Mouse (Mus musculus): ENCODE results near the gene Ptma. TPM values are rescaled to one million over a fixed set of nuclear protein-coding genes. Genes with fewer than 3 reads are reported as not detected.
"Not testable (repeated sequence)": the region's sequence is repeated elsewhere in the genome, so short reads cannot be mapped to it uniquely, and the experiment has no call there.

The Ptma gene
- polyA plus RNA-seq, 1 experiment from 2014 or later, result 2,193 TPM

DNA sequence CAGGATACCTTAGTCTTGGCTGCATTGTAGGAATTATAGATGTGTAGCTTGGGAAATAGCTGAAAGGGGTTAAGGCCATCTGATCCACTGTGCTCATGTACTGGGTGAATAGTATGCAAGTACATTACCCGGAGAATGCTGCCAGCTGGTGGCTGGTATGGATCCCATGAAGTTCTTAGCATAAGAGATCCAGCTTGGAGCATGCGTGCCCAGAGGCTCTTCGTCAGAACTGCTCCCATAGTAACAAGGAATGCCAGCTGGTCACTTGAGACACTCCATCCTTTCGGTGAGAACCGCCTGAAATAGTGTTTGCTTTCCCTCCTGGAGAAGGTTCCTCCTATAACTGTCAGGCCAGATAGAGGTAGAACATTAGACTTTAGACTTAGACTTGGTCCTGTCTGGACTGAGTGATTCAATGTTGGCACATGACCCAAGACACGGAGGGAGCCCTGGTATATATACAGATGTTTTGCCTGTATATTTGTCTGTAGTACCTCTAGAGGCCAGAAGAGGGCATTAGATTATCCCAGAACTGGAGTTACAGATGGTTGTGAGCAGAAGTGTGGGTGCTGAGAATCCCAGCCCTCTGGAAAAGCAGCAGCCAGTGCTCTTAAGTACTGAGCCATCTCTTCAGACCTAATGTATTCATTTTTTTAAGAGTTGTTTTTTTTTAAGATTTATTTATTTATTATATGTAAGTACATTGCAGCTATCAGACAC, 7.0 kb downstream of the Ptma start:
- H3K9ac ChIP-seq, result no peak overlapping the region
- H3K4me2 ChIP-seq, result no peak overlapping the region
- no peaks in the 10 kb centered on the region for H3K9me3 ChIP-seq
- ATAC-seq (ENCODE audit: low FRiP score), result no peak
- peaks cover 29% of the 10 kb centered on the region for H3K36me3 ChIP-seq
- H3K4me3 ChIP-seq, result no peak overlapping the region
- WGBS, result 78% methylated on average over 6 of the region's 6 CpGs
- peaks cover 43% of the 10 kb centered on the region for H3K4me1 ChIP-seq (replicated peaks)
- no peaks in the 10 kb centered on the region for H3K27me3 ChIP-seq
- no peak overlapping the region; the same call in 1 of the 2 replicates for H3K27ac ChIP-seq

DNA sequence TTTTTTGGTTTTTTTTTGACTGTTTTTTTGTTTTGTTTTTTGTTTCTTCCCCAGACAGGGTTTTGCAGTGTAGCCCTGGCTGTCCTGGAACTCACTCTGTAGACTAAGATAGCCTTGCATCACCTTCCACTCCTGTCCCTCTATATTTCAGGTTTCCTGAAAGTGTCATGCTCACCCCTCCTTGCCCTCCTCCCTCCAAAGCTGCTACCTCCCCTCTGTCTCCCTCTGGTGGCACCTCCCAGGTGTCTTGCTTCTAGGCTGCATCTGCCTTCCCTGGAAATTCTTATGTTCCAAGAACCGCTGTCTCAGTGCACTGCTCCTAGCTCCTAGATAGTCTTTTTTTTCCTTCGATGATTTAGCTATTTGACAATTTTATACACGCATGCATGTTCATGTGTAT, 11.9 kb downstream of the Ptma start:
- H3K27me3 ChIP-seq, result no peaks in the 10 kb centered on the region
- peaks cover 2% of the 10 kb centered on the region; the same call in 1 of the 2 replicates for H3K4me1 ChIP-seq (replicated peaks)
- 58% methylated on average over 3 of the region's 3 CpGs for WGBS

GRCm38 (mm10) chr1:86539583-86539982, 13.1 kb downstream of the Ptma start:
- H3K27me3 ChIP-seq; H3K4me2 ChIP-seq; ATAC-seq (ENCODE audit: low FRiP score); H3K27ac ChIP-seq; H3K9me3 ChIP-seq; H3K4me3 ChIP-seq; H3K4me1 ChIP-seq (replicated peaks); H3K9ac ChIP-seq: not testable (repeated sequence)
- 90% methylated on average over 12 of the region's 12 CpGs for WGBS
- peaks cover 34% of the 10 kb centered on the region for H3K36me3 ChIP-seq

More for the DNA sequence above, 11.9 kb downstream of the Ptma start:
- H3K9me3 ChIP-seq, result no peaks in the 10 kb centered on the region
- H3K4me2 ChIP-seq, result no peak overlapping the region
- H3K4me3 ChIP-seq, result no peak overlapping the region
- no peak overlapping the region for H3K9ac ChIP-seq
- no peak for ATAC-seq (ENCODE audit: low FRiP score)
- H3K36me3 ChIP-seq, result peaks cover 27% of the 10 kb centered on the region
- no peak overlapping the region for H3K27ac ChIP-seq

- H3K4me2 ChIP-seq, result no peak overlapping the region
- WGBS, result 88% methylated on average over 2 of the region's 2 CpGs
- no peaks in the 10 kb centered on the region for H3K27me3 ChIP-seq
- H3K27ac ChIP-seq, result no peak overlapping the region
- H3K36me3 ChIP-seq, result peaks cover 62% of the 10 kb centered on the region
- no peaks in the 10 kb centered on the region for H3K9me3 ChIP-seq
- no peak for ATAC-seq (ENCODE audit: low FRiP score)
- H3K9ac ChIP-seq, result no peak overlapping the region
- no peak overlapping the region for H3K4me3 ChIP-seq
- no peaks in the 10 kb centered on the region for H3K4me1 ChIP-seq (replicated peaks)
These were observed 16.1 kb downstream of the Ptma start for GRCm38 (mm10) chr1:86542584-86542983.

DNA sequence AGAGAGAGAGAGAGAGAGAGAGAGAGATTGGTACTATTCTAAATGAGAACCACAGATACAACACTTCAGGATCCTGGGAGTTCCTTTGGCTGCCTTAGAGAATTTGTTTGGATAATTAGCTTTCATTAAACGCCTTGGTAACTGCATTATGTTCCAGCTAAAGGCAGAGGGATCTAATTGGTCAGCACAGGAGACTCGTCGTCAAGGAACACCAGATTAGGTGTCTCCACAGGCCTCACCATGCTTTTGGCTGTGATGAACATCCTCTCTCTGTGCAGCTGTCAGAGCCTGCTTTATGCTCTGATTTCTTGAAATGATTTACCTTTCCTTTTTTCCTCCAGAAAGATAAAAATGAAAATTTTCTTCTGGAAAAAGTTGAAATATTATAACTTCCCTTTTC, 20.3 kb downstream of the Ptma start:
- H3K36me3 ChIP-seq, result peaks cover 66% of the 10 kb centered on the region

DNA sequence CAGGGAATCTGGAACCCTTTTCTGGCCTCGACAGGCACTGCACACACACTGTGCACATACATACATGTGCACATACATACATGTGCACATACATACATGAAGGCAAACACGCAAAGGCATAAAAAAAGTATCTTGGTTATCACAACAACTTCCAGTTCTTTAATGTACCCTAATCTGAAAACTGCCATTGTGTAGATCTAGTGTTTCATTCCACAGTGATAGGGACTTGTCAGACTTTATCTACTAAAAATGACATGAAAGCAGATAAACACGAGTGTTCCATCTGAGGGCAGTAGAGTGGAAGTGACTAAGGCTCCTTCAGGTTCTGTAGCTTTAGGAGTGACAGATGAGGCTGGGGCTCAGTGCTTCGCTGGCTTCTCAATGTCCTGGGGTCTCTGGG, 24.8 kb downstream of the Ptma start:
- 88% methylated on average over 4 of the region's 4 CpGs for WGBS
- H3K36me3 ChIP-seq, result peaks cover 31% of the 10 kb centered on the region
- 0 out of 2 replicates have a peak, but pooled peaks cover 3% of the 10 kb centered on the region for H3K4me1 ChIP-seq (replicated peaks)
- no peaks in the 10 kb centered on the region for H3K27me3 ChIP-seq
- H3K9ac ChIP-seq, result no peak overlapping the region
- no peak overlapping the region for H3K4me2 ChIP-seq
- H3K27ac ChIP-seq, result no peak overlapping the region
- H3K4me3 ChIP-seq, result no peak overlapping the region
- H3K9me3 ChIP-seq, result no peaks in the 10 kb centered on the region
- no peak for ATAC-seq (ENCODE audit: low FRiP score)

More for the DNA sequence above, 20.3 kb downstream of the Ptma start:
- Histone ChIP-seq H3K9ac (no peak overlapping the region), H3K27me3 (no peaks in the 10 kb centered on the region), H3K9me3 (no peaks in the 10 kb centered on the region), H3K4me3 (no peak overlapping the region), H3K27ac (no peak overlapping the region), H3K4me1 (replicated peaks) (no peaks in the 10 kb centered on the region), H3K4me2 (no peak overlapping the region)
- WGBS, result 54% methylated on average over 3 of the region's 3 CpGs
- no peak for ATAC-seq (ENCODE audit: low FRiP score)

DNA sequence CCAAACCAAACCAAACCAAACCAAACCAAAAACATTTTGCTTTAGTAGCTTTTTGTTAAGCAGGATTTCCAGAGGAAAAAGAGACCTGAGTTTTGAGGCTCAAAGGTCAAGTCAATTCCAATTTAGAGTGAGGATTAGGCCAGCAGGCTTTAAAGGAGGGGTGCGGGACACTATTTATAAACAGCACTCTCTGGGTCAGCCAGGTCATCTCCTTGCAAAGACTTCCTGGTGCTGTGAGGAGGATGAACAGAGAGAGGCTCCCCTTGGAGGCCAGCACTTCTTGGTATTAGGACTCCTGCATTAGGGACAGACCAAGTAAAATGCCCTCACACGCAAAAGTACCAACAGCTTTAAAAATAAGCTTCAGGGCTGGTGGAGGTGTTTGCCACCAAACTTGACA, 25.4 kb downstream of the Ptma start:
- WGBS, result 61% methylated on average over 2 of the region's 2 CpGs
- H3K9me3 ChIP-seq, result no peaks in the 10 kb centered on the region
- H3K9ac ChIP-seq, result no peak overlapping the region
- H3K4me1 ChIP-seq (replicated peaks), result 0 out of 2 replicates have a peak, but pooled peaks cover 3% of the 10 kb centered on the region
- H3K36me3 ChIP-seq, result peaks cover 27% of the 10 kb centered on the region
- H3K27me3 ChIP-seq, result no peaks in the 10 kb centered on the region
- no peak overlapping the region for H3K27ac ChIP-seq
- no peak overlapping the region for H3K4me3 ChIP-seq
- no peak for ATAC-seq (ENCODE audit: low FRiP score)
- no peak overlapping the region for H3K4me2 ChIP-seq

DNA sequence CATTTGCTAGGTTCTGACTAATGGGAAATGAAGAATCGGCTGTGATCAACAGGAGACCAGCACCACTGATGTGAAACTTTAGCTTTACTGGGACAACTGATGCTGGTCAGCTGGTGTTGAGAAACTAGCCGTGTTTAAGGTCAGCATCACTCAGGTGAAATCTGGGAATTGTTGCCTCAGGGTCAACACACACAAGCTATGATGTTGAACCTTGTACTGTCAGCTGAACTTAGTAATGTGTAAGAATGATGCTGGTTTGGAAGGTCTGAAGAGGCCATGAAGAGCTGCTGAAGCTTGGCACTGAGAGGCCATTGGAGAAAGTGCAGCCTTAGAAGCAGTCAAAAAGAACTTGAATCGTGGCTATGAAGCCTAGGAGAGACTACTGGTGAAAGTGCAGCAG, 29.1 kb downstream of the Ptma start:
- ATAC-seq (ENCODE audit: low FRiP score), result no peak
- H3K27me3 ChIP-seq, result no peaks in the 10 kb centered on the region
- no peaks in the 10 kb centered on the region for H3K9me3 ChIP-seq
- 90% methylated on average over 3 of the region's 3 CpGs for WGBS
- peaks cover 29% of the 10 kb centered on the region for H3K36me3 ChIP-seq
- H3K27ac ChIP-seq, result no peak overlapping the region
- H3K9ac ChIP-seq, result no peak overlapping the region
- no peak overlapping the region for H3K4me2 ChIP-seq
- H3K4me3 ChIP-seq, result no peak overlapping the region
- 0 out of 2 replicates have a peak, but pooled peaks cover 3% of the 10 kb centered on the region for H3K4me1 ChIP-seq (replicated peaks)

GRCm38 (mm10) chr1:86557872-86558271, 31.3 kb downstream of the Ptma start:
- Histone ChIP-seq H3K4me2 (no peak overlapping the region), H3K4me3 (no peak overlapping the region), H3K9ac (no peak overlapping the region), H3K4me1 (replicated peaks) (no peaks in the 10 kb centered on the region), H3K9me3 (no peaks in the 10 kb centered on the region), H3K27me3 (no peaks in the 10 kb centered on the region), H3K36me3 (peaks cover 31% of the 10 kb centered on the region), H3K27ac (no peak overlapping the region)
- 79% methylated on average over 7 of the region's 7 CpGs for WGBS
- ATAC-seq (ENCODE audit: low FRiP score), result no peak

DNA sequence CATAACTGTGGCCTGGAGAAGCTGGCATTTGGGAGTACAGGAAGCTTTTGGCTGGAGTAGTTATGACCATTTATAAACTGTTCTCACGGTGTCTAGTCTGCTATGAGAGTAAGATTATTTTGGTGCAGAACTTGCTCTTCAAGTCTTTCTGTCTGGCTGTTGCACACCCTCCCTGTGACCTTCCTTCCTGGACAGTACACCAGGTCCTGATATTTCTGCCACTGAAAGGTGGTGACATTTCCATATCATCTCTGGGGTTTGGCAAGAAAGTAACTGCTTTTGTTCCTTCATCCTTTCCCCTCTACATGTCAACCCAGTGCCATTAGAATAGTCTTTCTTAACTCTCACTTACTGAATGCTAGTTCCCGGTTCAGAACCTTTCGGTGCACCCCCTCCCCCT, 32.7 kb downstream of the Ptma start:
- Histone ChIP-seq H3K9ac (no peak overlapping the region), H3K4me1 (replicated peaks) (no peaks in the 10 kb centered on the region), H3K4me3 (no peak overlapping the region), H3K9me3 (no peaks in the 10 kb centered on the region), H3K27ac (no peak overlapping the region), H3K4me2 (no peak overlapping the region), H3K36me3 (peaks cover 44% of the 10 kb centered on the region), H3K27me3 (no peaks in the 10 kb centered on the region)
- ATAC-seq (ENCODE audit: low FRiP score), result no peak
- 89% methylated on average over 3 of the region's 3 CpGs for WGBS

DNA sequence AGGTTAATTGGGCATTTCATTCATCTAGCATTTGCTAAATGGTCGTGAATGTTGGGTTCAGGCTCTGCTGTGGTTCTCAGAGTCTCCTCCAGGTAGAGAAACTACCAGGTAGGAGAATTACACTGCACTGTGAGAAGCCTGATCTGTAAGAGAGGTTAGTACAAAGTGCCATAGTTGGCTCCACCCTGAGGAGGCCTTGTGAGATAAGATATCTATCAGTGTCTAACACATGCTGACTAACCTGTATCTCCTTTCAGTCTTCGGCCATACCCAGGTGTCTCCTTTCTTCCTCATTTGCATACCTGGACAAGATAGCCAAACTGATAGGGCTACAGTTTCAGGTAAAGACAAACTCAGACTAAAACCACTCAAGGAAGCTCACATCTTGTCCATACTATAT, 36.1 kb downstream of the Ptma start:
- no peaks in the 10 kb centered on the region for H3K4me1 ChIP-seq (replicated peaks)
- H3K36me3 ChIP-seq, result peaks cover 34% of the 10 kb centered on the region
- H3K27ac ChIP-seq, result no peak overlapping the region
- no peak overlapping the region for H3K4me2 ChIP-seq
- WGBS, result 95% methylated on average over 2 of the region's 2 CpGs
- H3K27me3 ChIP-seq, result no peaks in the 10 kb centered on the region
- H3K9ac ChIP-seq, result no peak overlapping the region
- H3K9me3 ChIP-seq, result no peaks in the 10 kb centered on the region
- no peak overlapping the region for H3K4me3 ChIP-seq
- ATAC-seq (ENCODE audit: low FRiP score), result no peak

- H3K9ac ChIP-seq, result no peak overlapping the region
- H3K36me3 ChIP-seq, result peaks cover 13% of the 10 kb centered on the region
- H3K9me3 ChIP-seq, result no peaks in the 10 kb centered on the region
- H3K4me1 ChIP-seq (replicated peaks), result no peaks in the 10 kb centered on the region
- no peaks in the 10 kb centered on the region for H3K27me3 ChIP-seq
- WGBS, result 88% methylated on average over 2 of the region's 2 CpGs
- no peak for ATAC-seq (ENCODE audit: low FRiP score)
- H3K27ac ChIP-seq, result no peak overlapping the region
- no peak overlapping the region for H3K4me3 ChIP-seq
- no peak overlapping the region for H3K4me2 ChIP-seq
These were observed 41.9 kb downstream of the Ptma start for GRCm38 (mm10) chr1:86568409-86568808.

DNA sequence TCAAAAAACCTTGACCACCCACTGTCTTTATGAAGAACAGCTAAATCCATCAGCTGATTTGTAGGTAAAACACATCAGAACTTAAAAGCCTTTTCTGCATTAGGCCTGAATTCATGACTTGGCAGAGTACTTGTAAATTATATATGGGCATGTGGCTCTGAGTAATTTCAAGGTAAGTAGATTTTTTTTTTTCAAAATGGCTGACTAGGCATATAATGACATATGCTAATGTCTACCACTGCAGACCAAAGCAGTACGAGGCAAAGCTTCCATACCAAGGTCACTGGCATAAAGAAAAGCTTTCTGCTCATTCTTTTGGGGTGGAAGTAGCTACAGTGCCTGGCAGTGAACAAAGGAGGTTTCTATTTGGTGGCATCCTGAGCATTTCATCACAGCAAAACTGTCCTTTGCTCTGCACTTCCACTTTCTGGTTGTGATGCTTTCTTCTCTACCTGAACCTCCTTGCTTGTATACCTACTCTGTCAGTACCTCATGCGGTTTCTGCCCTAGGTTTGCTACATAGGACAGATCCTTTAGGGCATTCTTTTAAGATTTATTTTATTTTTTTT, 42.9 kb downstream of the Ptma start:
- Histone ChIP-seq H3K4me3 (no peak overlapping the region), H3K4me1 (replicated peaks) (no peaks in the 10 kb centered on the region), H3K9me3 (no peaks in the 10 kb centered on the region), H3K27me3 (no peaks in the 10 kb centered on the region), H3K4me2 (no peak overlapping the region), H3K36me3 (peaks cover 3% of the 10 kb centered on the region; the same call in 1 of the 2 replicates), H3K9ac (no peak overlapping the region), H3K27ac (no peak overlapping the region)
- 82% methylated on average over 2 of the region's 2 CpGs for WGBS
- ATAC-seq (ENCODE audit: low FRiP score), result no peak
